Mouse (Mus musculus) cerebellum, postnatal 10 days (tissue): ENCODE results near the gene Dcbld2.

Experiments used
- DNase-seq, 2 experiments: peaks; one replicate each; pipeline ENCODE4 v3.0.0; 2021; ENCODE audit warnings: mixed read lengths in 2 of 2

The Dcbld2 gene

GRCm38 (mm10) chr16:58408062-58408486, at the start of gene Dcbld2:
Gene Dcbld2 (plus strand): TSS chr16:58408443.
- DNase-seq: peak; percentile 98 to 99

- no peak for DNase-seq
Observed at GRCm38 (mm10) chr16:58377170-58377569, 31.1 kb upstream of the Dcbld2 start.

GRCm38 (mm10) chr16:58377756-58378503, 30.3 kb upstream of the Dcbld2 start:
- DNase-seq: no peak

GRCm38 (mm10) chr16:58386241-58386757, 21.9 kb upstream of the Dcbld2 start:
- no peak for DNase-seq

- no peak for DNase-seq
Observed at GRCm38 (mm10) chr16:58389143-58389755, 19.0 kb upstream of the Dcbld2 start.

GRCm38 (mm10) chr16:58393036-58393435, 15.2 kb upstream of the Dcbld2 start:
- DNase-seq: no peak

GRCm38 (mm10) chr16:58394156-58394555, 14.1 kb upstream of the Dcbld2 start:
- no peak for DNase-seq

- DNase-seq: peak in 1 of 2 experiments; percentile 14
Observed at GRCm38 (mm10) chr16:58398604-58399003, 9.6 kb upstream of the Dcbld2 start.

GRCm38 (mm10) chr16:58401079-58401478, 7.2 kb upstream of the Dcbld2 start:
- DNase-seq: no peak

GRCm38 (mm10) chr16:58404665-58405064, 3.6 kb upstream of the Dcbld2 start:
- no peak for DNase-seq

- no peak for DNase-seq
Observed at GRCm38 (mm10) chr16:58405271-58405670, 3.0 kb upstream of the Dcbld2 start.

GRCm38 (mm10) chr16:58408487-58409281, 441 bp downstream of the Dcbld2 start:
- DNase-seq: peak; percentile 60 to 62

- DNase-seq: no peak
Observed at GRCm38 (mm10) chr16:58409825-58410224, 1.6 kb downstream of the Dcbld2 start.

- no peak for DNase-seq
Observed at GRCm38 (mm10) chr16:58414801-58415200, 6.6 kb downstream of the Dcbld2 start.

GRCm38 (mm10) chr16:58415500-58415899, 7.3 kb downstream of the Dcbld2 start:
- DNase-seq: no peak

- DNase-seq: peak in 1 of 2 experiments; percentile 27
Observed at GRCm38 (mm10) chr16:58421696-58422354, 13.6 kb downstream of the Dcbld2 start.

- DNase-seq: no peak
Observed at GRCm38 (mm10) chr16:58430246-58430645, 22.0 kb downstream of the Dcbld2 start.

GRCm38 (mm10) chr16:58432384-58432783, 24.1 kb downstream of the Dcbld2 start:
- no peak for DNase-seq

GRCm38 (mm10) chr16:58444735-58445134, 36.5 kb downstream of the Dcbld2 start:
- DNase-seq: no peak

GRCm38 (mm10) chr16:58446281-58447259, 38.3 kb downstream of the Dcbld2 start:
- DNase-seq: no peak

GRCm38 (mm10) chr16:58449073-58449472, 40.8 kb downstream of the Dcbld2 start:
- DNase-seq: no peak
